Mouse (Mus musculus) G1E (cell line): ENCODE data around the gene Socs5.

Experiments used
- CTCF ChIP-seq: IDR thresholded peaks from 2 replicates; pipeline ENCODE4 v1.5.1; 2012; ENCODE audit warnings: low read depth, low read length, inconsistent platforms, mixed read lengths
- POLR2AphosphoS5 ChIP-seq: IDR thresholded peaks from 2 replicates; pipeline ENCODE4 v1.6.1; 2012; ENCODE audit warnings: low read depth, low read length, inconsistent platforms; ENCODE audit not compliant: insufficient replicate concordance

DNA sequence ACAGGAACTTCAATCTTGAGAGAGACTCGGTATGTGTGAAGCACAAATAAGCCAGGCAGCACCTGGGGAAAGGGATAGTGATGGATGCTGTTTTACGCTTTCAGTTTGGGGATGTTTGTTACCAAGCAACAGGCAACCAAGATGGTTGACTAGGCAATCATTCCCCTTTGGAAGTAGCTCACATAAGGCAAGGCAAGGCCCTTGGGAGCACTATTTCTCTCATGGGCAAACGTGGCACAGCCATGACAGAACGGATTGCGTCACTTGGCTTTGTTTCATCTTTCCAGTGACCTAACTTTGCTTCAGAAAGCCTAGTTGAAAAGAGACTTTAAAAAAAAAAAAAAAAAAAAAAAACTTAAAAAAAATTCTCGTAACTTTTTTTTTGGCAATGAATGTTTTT lies 21.8 kb upstream of the Socs5 start:
- TF ChIP-seq CTCF = no peak
- TF ChIP-seq POLR2AphosphoS5 = no peak
